Mouse (Mus musculus): ENCODE measurements around the gene Mgat5b. TPM values are rescaled to one million over a fixed set of nuclear protein-coding genes. Genes with fewer than 3 reads are reported as not detected.
A peak's percentile ranks its signal among the peaks of the same experiment; 100 is the strongest.

The Mgat5b gene
- polyA plus RNA-seq, 1 experiment from 2014 or later, result 0.69 TPM

DNA sequence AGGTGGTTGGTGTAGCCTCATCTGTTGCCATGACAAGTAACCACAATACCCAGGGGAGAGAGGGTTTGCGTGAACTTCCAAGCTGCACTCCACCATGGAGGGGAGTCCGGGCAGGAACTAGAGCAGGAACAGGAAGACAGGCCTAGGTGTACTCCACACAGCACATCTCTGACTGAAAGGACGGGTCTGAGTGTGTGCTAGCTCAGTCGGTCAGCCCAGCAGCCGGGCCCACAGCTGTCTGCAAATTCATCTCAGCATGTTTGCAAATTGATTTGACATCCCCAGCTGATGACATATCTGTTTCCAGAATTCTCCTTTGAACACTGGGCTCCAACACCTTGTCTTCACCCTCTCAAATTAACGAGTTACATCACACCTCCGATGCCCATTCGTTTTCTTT is 72.7 kb downstream of the Mgat5b start:
- Histone ChIP-seq H3K27ac (no peak overlapping the region), H3K9ac (no peak overlapping the region), H3K9me3 (no peaks in the 10 kb centered on the region), H3K36me3 (no peaks in the 10 kb centered on the region), H3K27me3 (replicated peaks) (peaks cover 25% of the 10 kb centered on the region), H3K4me3 (replicated peaks) (no peak overlapping the region), H3K4me2 (replicated peaks) (no peak overlapping the region), H3K4me1 (replicated peaks) (0 out of 2 replicates have a peak, but pooled peaks cover 9% of the 10 kb centered on the region)
- WGBS, result 78% methylated on average over 8 of the region's 8 CpGs
- ATAC-seq, result no peak

DNA sequence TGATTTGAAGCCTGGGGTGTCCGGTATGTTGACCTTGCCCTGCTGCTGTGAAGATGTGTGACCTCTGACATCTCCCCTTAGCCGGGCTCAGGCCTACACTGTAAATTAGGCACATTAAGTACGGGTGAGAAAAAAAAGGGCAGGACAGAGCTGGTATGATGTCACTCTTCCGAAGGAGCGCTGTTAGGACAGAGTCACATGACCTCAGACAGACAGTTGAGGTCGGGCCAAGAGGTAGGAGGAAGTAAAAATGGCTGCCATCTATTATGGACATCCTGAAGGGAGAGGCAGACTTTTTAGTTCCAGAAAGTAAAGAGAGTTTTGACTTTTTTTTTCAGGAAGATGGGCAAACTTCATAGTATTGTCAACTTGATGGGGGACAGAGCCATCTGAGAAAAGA is 73.3 kb downstream of the Mgat5b start:
- Histone ChIP-seq H3K9ac (no peak overlapping the region), H3K27ac (no peak overlapping the region), H3K4me3 (replicated peaks) (no peak overlapping the region), H3K4me1 (replicated peaks) (0 out of 2 replicates have a peak, but pooled peaks cover 9% of the 10 kb centered on the region), H3K9me3 (no peaks in the 10 kb centered on the region), H3K4me2 (replicated peaks) (no peak overlapping the region), H3K27me3 (replicated peaks) (peaks cover 25% of the 10 kb centered on the region), H3K36me3 (no peaks in the 10 kb centered on the region)
- ATAC-seq, result no peak
- 69% methylated on average over 6 of the region's 6 CpGs for whole genome bisulfite sequencing

DNA sequence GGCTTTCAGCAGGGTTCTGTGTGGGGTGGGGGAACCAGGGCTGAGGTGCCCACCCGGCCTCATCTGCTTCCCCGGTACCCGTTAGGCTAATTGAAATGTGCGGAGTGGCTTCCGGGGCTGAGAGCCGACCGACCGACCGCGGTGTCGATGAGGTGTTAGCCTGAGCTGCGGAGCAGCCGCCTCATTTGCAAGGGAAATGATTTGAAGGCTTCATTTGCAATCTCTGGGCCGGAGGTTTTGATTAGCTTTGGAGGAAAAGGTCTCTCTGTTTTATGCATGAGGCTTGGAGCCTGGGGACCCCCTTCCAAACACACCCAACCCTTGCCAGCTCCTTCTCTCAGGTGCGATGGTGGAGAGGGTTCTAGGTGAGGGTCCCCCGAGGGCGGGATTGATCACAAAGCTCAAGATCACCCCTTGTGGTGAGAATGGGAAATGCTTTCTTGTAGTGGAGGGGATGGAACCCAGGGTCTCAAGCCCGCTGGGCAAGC is 75.5 kb downstream of the Mgat5b start:
- Histone ChIP-seq H3K4me1 (replicated peaks) (0 out of 2 replicates have a peak, but pooled peaks cover 7% of the 10 kb centered on the region), H3K9ac (no peak overlapping the region), H3K4me2 (replicated peaks) (no peak overlapping the region), H3K36me3 (no peaks in the 10 kb centered on the region), H3K4me3 (replicated peaks) (no peak overlapping the region), H3K9me3 (no peaks in the 10 kb centered on the region), H3K27me3 (replicated peaks) (peaks cover 25% of the 10 kb centered on the region), H3K27ac (no peak overlapping the region)
- WGBS, result 5% methylated on average over 18 of the region's 18 CpGs
- ATAC-seq, result no peak

DNA sequence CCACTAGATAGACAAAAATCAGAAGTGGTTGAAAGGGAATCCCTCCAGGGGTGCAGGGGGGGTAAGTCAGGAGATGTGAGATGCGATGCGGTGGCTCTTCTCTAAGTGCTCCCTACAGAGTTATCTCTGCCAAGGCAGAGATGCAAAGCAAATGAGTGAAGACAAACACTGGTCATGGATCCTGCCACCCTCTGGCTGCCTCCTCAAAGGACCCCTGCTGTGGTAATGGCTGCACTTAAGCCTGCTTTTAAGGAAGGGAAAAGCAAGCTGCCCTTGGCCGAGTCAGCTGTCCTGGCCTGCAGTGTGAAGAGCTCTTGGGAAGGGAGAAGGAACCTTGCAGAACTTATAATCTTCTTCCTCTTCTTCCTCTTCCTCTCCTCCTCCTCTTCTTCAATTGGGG is 78.3 kb downstream of the Mgat5b start:
- H3K4me1 ChIP-seq (replicated peaks), result 0 out of 2 replicates have a peak, but pooled peaks cover 5% of the 10 kb centered on the region

DNA sequence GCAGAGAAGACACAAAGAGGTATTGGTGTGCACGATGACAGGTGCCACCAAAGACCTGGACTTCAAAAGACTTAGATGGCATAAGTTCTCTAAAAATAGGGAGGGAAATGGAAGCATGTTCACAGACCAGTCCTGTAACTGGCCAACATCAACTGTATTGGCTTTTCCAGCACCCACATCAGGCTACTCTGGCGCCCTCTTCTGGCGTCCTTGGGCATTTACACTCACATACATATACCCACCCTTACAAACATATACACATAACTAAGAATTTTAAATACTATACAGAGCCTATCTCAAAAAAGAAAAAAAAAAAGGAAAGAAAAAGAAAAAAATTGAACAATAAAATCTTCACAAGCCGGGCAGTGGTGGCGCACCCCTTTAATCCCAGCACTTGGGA is 80.3 kb downstream of the Mgat5b start:
- H3K9ac ChIP-seq, result no peak overlapping the region
- no peaks in the 10 kb centered on the region for H3K36me3 ChIP-seq
- H3K9me3 ChIP-seq, result no peaks in the 10 kb centered on the region
- H3K4me3 ChIP-seq (replicated peaks), result no peak overlapping the region
- H3K4me2 ChIP-seq (replicated peaks), result no peak overlapping the region
- 94% methylated on average over 5 of the region's 5 CpGs for WGBS
- H3K27ac ChIP-seq, result no peak overlapping the region
- H3K27me3 ChIP-seq (replicated peaks), result peaks cover 15% of the 10 kb centered on the region
- H3K4me1 ChIP-seq (replicated peaks), result 0 out of 2 replicates have a peak, but pooled peaks cover 3% of the 10 kb centered on the region
- ATAC-seq, result no peak

More for the DNA sequence above, 78.3 kb downstream of the Mgat5b start:
- no peak overlapping the region for H3K27ac ChIP-seq
- H3K9ac ChIP-seq, result no peak overlapping the region
- WGBS, result 44% methylated on average over 3 of the region's 3 CpGs
- no peak for ATAC-seq
- H3K4me2 ChIP-seq (replicated peaks), result no peak overlapping the region
- H3K36me3 ChIP-seq, result no peaks in the 10 kb centered on the region
- no peaks in the 10 kb centered on the region for H3K9me3 ChIP-seq
- peaks cover 25% of the 10 kb centered on the region for H3K27me3 ChIP-seq (replicated peaks)
- H3K4me3 ChIP-seq (replicated peaks), result no peak overlapping the region

DNA sequence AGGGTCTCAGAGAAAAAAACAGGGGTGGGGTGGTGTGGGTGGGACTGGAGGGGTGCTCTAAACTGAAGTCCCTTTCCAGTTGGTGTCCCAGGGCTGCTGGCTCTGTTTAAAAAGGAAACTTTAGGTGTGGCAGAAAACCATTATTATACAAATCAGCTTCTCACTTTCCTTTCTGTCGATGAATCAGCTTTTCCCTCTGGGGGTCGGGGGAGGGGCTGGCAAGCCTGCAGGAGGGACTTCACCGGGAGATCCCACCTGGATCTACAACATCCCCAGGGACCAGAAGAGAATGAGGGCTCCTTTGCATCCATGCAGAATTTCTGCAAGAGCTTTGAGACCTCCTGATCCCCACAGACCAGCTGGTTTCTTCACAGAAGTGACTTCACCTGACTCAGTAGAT is 81.6 kb downstream of the Mgat5b start:
- WGBS, result 20% methylated on average over 3 of the region's 3 CpGs
- no peaks in the 10 kb centered on the region for H3K36me3 ChIP-seq

DNA sequence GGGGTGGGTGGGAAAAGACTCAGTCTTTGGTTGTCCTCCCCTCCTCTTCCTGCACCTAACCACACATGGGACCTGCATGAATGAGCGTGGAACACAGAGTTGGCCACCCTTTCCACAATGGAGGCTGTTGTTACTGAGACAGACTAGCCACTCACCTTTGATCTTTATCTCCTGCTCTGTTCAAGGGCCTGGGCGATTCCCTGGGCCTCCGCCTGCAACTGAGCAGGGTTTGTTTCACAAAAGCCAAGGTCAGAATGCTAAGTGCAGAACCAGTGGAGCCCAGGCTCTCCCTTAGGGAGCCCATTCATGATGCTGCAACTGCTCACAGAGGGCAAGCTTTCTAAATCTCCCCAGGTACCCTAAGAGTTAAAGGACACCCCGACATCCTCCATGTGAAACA is 83.1 kb downstream of the Mgat5b start:
- H3K36me3 ChIP-seq, result no peaks in the 10 kb centered on the region
- no peak overlapping the region for H3K9ac ChIP-seq
- 0 out of 2 replicates have a peak, but pooled peaks cover 3% of the 10 kb centered on the region for H3K4me1 ChIP-seq (replicated peaks)
- no peak overlapping the region for H3K4me2 ChIP-seq (replicated peaks)
- peaks cover 4% of the 10 kb centered on the region; the same call in 1 of the 2 replicates for H3K27me3 ChIP-seq (replicated peaks)
- ATAC-seq, result no peak
- H3K4me3 ChIP-seq (replicated peaks), result no peak overlapping the region
- no peak overlapping the region for H3K27ac ChIP-seq
- H3K9me3 ChIP-seq, result no peaks in the 10 kb centered on the region
- 54% methylated on average over 4 of the region's 4 CpGs for WGBS

More for the DNA sequence above, 81.6 kb downstream of the Mgat5b start:
- Histone ChIP-seq H3K4me2 (replicated peaks) (no peak overlapping the region), H3K4me1 (replicated peaks) (0 out of 2 replicates have a peak, but pooled peaks cover 3% of the 10 kb centered on the region), H3K27ac (no peak overlapping the region), H3K27me3 (replicated peaks) (peaks cover 4% of the 10 kb centered on the region; the same call in 1 of the 2 replicates), H3K9ac (no peak overlapping the region), H3K9me3 (no peaks in the 10 kb centered on the region), H3K4me3 (replicated peaks) (no peak overlapping the region)
- no peak for ATAC-seq

DNA sequence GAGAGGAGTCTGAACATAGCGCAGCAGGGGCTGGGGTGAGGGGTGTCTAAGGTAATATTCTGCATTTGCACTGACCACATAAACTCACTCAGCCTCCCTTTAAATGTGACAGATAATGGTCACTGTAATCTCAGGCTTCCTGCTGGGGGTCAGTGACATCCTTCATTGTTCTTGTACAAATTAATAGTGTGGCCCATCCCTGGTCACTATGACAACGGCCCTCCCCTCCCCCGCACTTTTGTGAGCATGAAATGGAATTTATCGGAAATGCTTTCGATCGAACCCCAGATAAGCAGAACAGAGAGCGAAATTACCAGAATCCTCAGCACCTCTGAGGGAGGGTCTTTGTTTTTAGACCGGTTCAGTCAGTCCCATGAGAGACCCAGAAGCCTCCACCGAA is 84.8 kb downstream of the Mgat5b start:
- no peak for ATAC-seq
- Histone ChIP-seq H3K4me2 (replicated peaks) (no peak overlapping the region), H3K4me1 (replicated peaks) (0 out of 2 replicates have a peak, but pooled peaks cover 3% of the 10 kb centered on the region), H3K27me3 (replicated peaks) (0 out of 2 replicates have a peak, but pooled peaks cover 4% of the 10 kb centered on the region), H3K4me3 (replicated peaks) (no peak overlapping the region), H3K9me3 (no peaks in the 10 kb centered on the region), H3K27ac (no peak overlapping the region), H3K9ac (no peak overlapping the region), H3K36me3 (no peaks in the 10 kb centered on the region)
- WGBS, result 49% methylated on average over 9 of the region's 9 CpGs

DNA sequence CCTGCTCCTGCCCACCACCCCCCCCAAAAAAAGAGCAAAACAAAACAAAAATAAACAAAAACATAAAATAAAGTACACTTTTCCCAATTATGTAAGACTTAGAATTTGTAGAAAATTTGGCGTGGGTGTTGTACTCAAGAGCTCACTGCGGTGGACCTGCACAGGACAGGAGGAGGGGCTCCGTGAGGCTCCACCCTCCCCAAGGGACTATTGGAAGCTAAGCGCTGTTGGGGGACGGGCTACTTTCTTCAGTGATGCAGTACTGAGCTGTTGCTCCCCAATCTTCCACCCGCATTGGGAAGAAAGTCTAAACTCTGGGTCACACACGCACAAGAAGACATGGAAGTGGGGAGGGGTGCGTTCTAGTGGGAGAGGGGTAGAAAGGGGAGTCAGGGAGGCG is 85.6 kb downstream of the Mgat5b start:
- H3K4me1 ChIP-seq (replicated peaks), result 0 out of 2 replicates have a peak, but pooled peaks cover 3% of the 10 kb centered on the region
- no peak overlapping the region for H3K9ac ChIP-seq
- H3K9me3 ChIP-seq, result no peaks in the 10 kb centered on the region
- H3K27ac ChIP-seq, result no peak overlapping the region
- H3K4me2 ChIP-seq (replicated peaks), result no peak overlapping the region
- 13% methylated on average over 9 of the region's 9 CpGs for WGBS
- no peak overlapping the region for H3K4me3 ChIP-seq (replicated peaks)
- ATAC-seq, result no peak
- 0 out of 2 replicates have a peak, but pooled peaks cover 4% of the 10 kb centered on the region for H3K27me3 ChIP-seq (replicated peaks)
- no peaks in the 10 kb centered on the region for H3K36me3 ChIP-seq

DNA sequence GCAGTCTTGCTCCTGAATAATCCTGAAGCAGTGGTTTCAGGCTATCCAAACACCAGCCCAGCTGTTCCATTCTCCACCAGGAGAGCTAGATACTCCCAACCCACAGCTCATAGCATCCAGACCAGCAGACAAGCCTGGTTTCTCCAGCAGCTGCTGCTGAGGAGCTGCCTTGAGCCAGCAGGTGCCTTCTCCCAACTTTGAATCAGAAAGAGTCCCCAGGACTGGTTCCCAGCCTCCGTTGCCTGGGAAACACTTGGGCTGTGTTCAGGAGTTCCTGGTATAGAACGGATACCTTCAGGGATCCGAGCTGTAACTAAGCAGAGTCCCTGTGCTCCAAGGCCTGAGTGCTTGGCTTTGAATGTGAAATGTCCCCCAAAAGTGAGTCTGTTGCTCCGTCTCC is 98.8 kb downstream of the Mgat5b start:
- Histone ChIP-seq H3K9ac (no peak overlapping the region), H3K4me1 (replicated peaks) (peaks cover 6% of the 10 kb centered on the region), H3K36me3 (no peaks in the 10 kb centered on the region), H3K4me2 (replicated peaks) (no peak overlapping the region), H3K27me3 (replicated peaks) (no peaks in the 10 kb centered on the region), H3K9me3 (0 out of 2 replicates have a peak, but pooled peaks cover 5% of the 10 kb centered on the region), H3K27ac (no peak overlapping the region), H3K4me3 (replicated peaks) (no peak overlapping the region)
- no peak for ATAC-seq
- 53% methylated on average over 4 of the region's 4 CpGs for WGBS

DNA sequence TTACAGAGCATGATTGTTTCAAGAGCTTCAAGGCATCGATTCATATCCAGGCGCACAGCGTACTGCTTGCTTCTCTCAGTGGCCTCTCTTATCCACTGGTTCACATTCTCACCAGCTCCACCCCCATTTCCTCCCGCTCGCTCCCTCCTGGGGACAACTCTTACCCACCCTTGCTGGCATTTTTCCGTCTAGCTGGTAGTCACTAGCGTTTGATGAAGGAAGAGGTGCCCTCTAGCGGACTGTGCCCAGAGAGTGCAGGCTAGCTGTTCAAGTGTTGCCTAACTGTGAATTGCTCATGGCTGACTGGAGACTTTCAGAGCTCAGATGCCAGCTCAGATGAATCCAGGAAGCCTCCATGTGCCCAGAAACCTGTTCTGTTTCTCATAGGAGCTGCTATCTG is 99.7 kb downstream of the Mgat5b start:
- Histone ChIP-seq H3K9me3 (no peaks in the 10 kb centered on the region), H3K27ac (no peak overlapping the region), H3K4me3 (replicated peaks) (no peak overlapping the region), H3K9ac (no peak overlapping the region), H3K4me1 (replicated peaks) (peaks cover 6% of the 10 kb centered on the region), H3K27me3 (replicated peaks) (no peaks in the 10 kb centered on the region), H3K4me2 (replicated peaks) (peak overlapping the region; percentile 38), H3K36me3 (no peaks in the 10 kb centered on the region)
- WGBS, result 7% methylated on average over 8 of the region's 8 CpGs
- peak; percentile 70 for ATAC-seq

DNA sequence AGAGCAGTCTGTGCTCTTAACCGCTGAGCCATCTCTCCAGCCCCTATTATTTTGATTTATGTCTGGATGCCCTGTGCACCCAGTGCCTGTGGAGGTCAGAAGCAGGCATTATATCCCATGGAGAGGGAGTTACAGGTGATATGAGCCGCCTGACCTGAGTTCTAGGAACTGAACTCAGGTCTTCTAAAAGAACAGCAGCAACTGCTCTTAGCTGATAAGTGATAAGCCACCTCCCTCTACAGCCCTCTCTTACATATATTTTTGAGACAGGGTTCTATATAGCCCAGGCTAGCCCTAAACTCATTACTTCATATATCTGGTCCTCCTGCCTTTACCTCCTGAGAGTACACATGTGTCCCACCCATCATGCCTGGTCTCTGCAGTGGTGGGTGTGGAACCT is 102.4 kb downstream of the Mgat5b start:
- Histone ChIP-seq H3K27me3 (replicated peaks) (no peaks in the 10 kb centered on the region), H3K4me1 (replicated peaks) (peaks cover 6% of the 10 kb centered on the region), H3K36me3 (no peaks in the 10 kb centered on the region), H3K27ac (no peak overlapping the region), H3K4me2 (replicated peaks) (no peak overlapping the region), H3K9me3 (no peaks in the 10 kb centered on the region), H3K9ac (no peak overlapping the region), H3K4me3 (replicated peaks) (no peak overlapping the region)
- WGBS, result 80% methylated on average over 2 of the region's 2 CpGs
- no peak for ATAC-seq

DNA sequence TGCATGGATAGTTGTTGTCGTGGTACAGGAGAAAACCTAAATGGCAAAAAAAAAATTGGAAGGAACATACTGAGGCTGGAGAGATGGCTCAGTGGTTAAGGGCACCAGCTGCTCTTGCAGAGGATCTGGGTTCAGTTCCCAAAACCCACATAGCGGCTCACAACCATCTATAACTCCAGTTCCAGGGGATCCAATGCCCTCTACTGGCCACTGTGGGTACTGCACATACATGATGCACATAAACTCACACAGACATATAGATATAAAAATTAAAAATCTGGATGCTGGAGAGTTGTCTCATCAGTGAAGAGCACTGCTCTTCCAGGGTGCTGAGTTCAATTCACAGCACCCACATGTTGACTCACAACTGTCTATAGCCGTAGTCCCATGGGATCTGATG is 104.9 kb downstream of the Mgat5b start:
- Histone ChIP-seq H3K4me2 (replicated peaks) (no peak overlapping the region), H3K36me3 (no peaks in the 10 kb centered on the region), H3K4me3 (replicated peaks) (no peak overlapping the region), H3K9ac (no peak overlapping the region), H3K27me3 (replicated peaks) (0 out of 2 replicates have a peak, but pooled peaks cover 5% of the 10 kb centered on the region), H3K4me1 (replicated peaks) (no peaks in the 10 kb centered on the region; the same call in 1 of the 2 replicates), H3K27ac (no peak overlapping the region), H3K9me3 (no peaks in the 10 kb centered on the region)
- whole genome bisulfite sequencing, result 96% methylated on average over 3 of the region's 3 CpGs
- no peak for ATAC-seq
